Mouse (Mus musculus): ENCODE measurements around the gene Ogdh. TPM values are rescaled to one million over a fixed set of nuclear protein-coding genes. Genes with fewer than 3 reads are reported as not detected.

Gene Ogdh
- polyA plus RNA-seq, 1 experiment from 2014 or later = 99.9 TPM

- Histone ChIP-seq H3K27ac (peak overlapping the region; percentile 94), H3K4me1 (replicated peaks) (peaks cover 29% of the 10 kb centered on the region), H3K36me3 (peaks cover 29% of the 10 kb centered on the region), H3K9me3 (peaks cover 3% of the 10 kb centered on the region; the same call in 1 of the 2 replicates), H3K4me3 (peak overlapping the region; percentile 93), H3K27me3 (ENCODE audit: insufficient read depth, poor library complexity, severe bottlenecking) (no peaks in the 10 kb centered on the region)
- 27% methylated on average over 7 of the region's 7 CpGs for WGBS
- DNase-seq (ENCODE audit: low spot score) = no peak
Observed at GRCm38 (mm10) chr11:6275094-6275484, 16.3 kb upstream of the Ogdh start.

GRCm38 (mm10) chr11:6276466-6276865 lies 15.0 kb upstream of the Ogdh start:
- H3K27ac ChIP-seq = no peak overlapping the region

GRCm38 (mm10) chr11:6282940-6283339 lies 8.5 kb upstream of the Ogdh start:
- 84% methylated on average over 3 of the region's 3 CpGs for WGBS
- no peaks in the 10 kb centered on the region for H3K36me3 ChIP-seq
- H3K4me3 ChIP-seq = no peak overlapping the region
- no peak for DNase-seq (ENCODE audit: low spot score)
- peaks cover 17% of the 10 kb centered on the region for H3K9me3 ChIP-seq
- no peaks in the 10 kb centered on the region for H3K27me3 ChIP-seq (ENCODE audit: insufficient read depth, poor library complexity, severe bottlenecking)
- no peaks in the 10 kb centered on the region for H3K4me1 ChIP-seq (replicated peaks)
- H3K27ac ChIP-seq = no peak overlapping the region

More at GRCm38 (mm10) chr11:6276466-6276865, 15.0 kb upstream of the Ogdh start:
- peaks cover 29% of the 10 kb centered on the region for H3K4me1 ChIP-seq (replicated peaks)
- DNase-seq (ENCODE audit: low spot score) = no peak
- peaks cover 14% of the 10 kb centered on the region for H3K9me3 ChIP-seq
- 79% methylated on average over 3 of the region's 3 CpGs for whole genome bisulfite sequencing
- no peaks in the 10 kb centered on the region for H3K27me3 ChIP-seq (ENCODE audit: insufficient read depth, poor library complexity, severe bottlenecking)
- H3K4me3 ChIP-seq = no peak overlapping the region
- H3K36me3 ChIP-seq = peaks cover 17% of the 10 kb centered on the region

DNA sequence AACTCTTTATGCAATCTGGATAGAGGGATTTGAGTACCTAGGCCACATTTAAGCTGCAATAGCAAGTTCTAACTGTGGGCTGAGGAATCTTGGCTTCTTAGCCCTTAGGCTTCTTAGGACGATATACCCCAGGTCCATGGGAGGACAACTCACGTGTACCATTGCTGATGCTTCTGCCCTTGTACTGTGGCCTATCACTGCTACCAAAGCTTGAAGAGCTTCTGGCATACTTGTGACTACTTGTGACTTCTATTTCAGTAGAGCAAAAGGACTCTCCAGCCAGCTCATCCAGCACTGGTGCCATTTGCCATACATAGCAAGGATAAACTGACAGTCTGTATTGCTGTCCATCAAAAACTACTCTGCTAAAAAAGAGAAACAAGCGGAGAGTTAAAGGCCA lies 1.3 kb upstream of the Ogdh start:
- Histone ChIP-seq H3K27me3 (ENCODE audit: insufficient read depth, poor library complexity, severe bottlenecking) (peaks cover 9% of the 10 kb centered on the region; the same call in 1 of the 2 replicates), H3K9me3 (no peaks in the 10 kb centered on the region), H3K36me3 (no peaks in the 10 kb centered on the region), H3K4me3 (no peak overlapping the region), H3K27ac (no peak overlapping the region), H3K4me1 (replicated peaks) (peaks cover 15% of the 10 kb centered on the region)
- 91% methylated on average over 3 of the region's 3 CpGs for WGBS
- DNase-seq (ENCODE audit: low spot score) = no peak

DNA sequence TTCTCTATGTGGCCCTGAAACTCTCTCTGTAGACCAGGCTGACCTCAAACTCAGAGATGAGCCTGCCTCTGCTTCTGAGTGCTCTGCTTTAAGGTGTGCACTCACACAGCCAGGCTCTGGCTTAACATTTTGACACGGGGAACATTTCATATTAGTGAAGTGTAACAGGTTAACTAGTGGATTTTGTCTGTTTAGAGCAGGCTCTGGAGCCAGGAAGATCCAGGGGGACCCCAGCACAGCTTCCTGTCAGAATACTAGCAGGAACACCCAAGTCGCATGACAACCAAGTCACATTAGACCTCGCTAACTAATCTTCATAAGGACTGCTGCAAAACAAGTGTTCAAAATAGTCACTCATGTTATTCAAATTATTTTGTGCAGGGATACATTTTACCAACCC lies 550 bp upstream of the Ogdh start:
- H3K27ac ChIP-seq = peak overlapping the region; percentile 94

GRCm38 (mm10) chr11:6292116-6292987 lies 919 bp downstream of the Ogdh start:
- WGBS = 20% methylated on average over 33 of the region's 33 CpGs
- no peaks in the 10 kb centered on the region for H3K9me3 ChIP-seq
- peaks cover 6% of the 10 kb centered on the region for H3K36me3 ChIP-seq
- H3K27me3 ChIP-seq (ENCODE audit: insufficient read depth, poor library complexity, severe bottlenecking) = peaks cover 9% of the 10 kb centered on the region; the same call in 1 of the 2 replicates
- peak overlapping the region; percentile 86 for H3K4me3 ChIP-seq
- no peak for DNase-seq (ENCODE audit: low spot score)
- H3K27ac ChIP-seq = peak overlapping the region; percentile 94
- peaks cover 15% of the 10 kb centered on the region for H3K4me1 ChIP-seq (replicated peaks)

More for the DNA sequence above, 550 bp upstream of the Ogdh start:
- WGBS = 35% methylated on average over 3 of the region's 3 CpGs
- H3K27me3 ChIP-seq (ENCODE audit: insufficient read depth, poor library complexity, severe bottlenecking) = peaks cover 9% of the 10 kb centered on the region; the same call in 1 of the 2 replicates
- no peaks in the 10 kb centered on the region for H3K9me3 ChIP-seq
- H3K4me1 ChIP-seq (replicated peaks) = peaks cover 15% of the 10 kb centered on the region
- H3K36me3 ChIP-seq = no peaks in the 10 kb centered on the region
- H3K4me3 ChIP-seq = peak overlapping the region; percentile 86
- DNase-seq (ENCODE audit: low spot score) = no peak

- peaks cover 9% of the 10 kb centered on the region; the same call in 1 of the 2 replicates for H3K27me3 ChIP-seq (ENCODE audit: insufficient read depth, poor library complexity, severe bottlenecking)
- WGBS = 93% methylated on average over 4 of the region's 4 CpGs
- peak overlapping the region; percentile 86 for H3K4me3 ChIP-seq
- peaks cover 15% of the 10 kb centered on the region for H3K4me1 ChIP-seq (replicated peaks)
- H3K27ac ChIP-seq = no peak overlapping the region
- DNase-seq (ENCODE audit: low spot score) = no peak
- peaks cover 12% of the 10 kb centered on the region for H3K36me3 ChIP-seq
- no peaks in the 10 kb centered on the region for H3K9me3 ChIP-seq
Observed at GRCm38 (mm10) chr11:6292988-6293349, 1.5 kb downstream of the Ogdh start.

DNA sequence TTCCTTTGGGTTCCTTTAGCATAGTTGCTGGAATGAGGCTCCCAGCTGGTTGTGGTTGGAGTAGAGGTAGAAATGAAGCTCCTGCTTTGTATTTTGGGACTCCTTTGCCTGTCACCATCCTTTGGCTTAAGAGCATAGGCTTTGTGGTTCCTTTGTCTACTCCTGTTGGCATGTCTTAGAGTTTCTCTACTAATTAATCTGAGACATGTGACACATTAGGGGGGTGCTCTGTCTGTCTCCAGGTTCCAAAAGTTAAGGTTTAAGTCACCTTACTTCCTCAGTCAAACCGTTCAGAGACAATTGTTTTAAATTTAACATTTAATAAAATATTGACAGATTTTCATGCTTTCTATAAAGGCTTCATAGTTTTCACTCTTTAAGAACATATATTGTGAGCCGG lies 2.2 kb downstream of the Ogdh start:
- 95% methylated on average over 2 of the region's 2 CpGs for WGBS
- no peak for DNase-seq (ENCODE audit: low spot score)

DNA sequence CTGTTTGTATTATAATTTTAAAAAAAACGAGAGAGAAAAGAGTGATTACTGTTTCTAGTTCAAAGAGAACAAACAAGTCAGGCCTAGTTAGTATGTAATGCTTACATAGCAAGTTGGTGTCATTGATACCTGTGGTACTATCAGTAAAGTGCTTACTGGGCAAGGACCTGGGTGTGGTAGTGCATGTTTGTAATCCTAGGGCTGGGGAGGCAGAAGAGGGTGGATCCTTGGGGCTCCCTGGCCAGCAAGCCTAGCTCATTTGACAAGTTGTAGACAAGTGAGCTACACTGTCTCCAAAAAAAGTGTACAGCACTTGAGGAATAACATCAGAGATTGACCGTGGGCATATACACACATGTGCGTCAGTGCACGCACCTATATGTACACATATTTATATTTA lies 3.2 kb downstream of the Ogdh start:
- no peak for DNase-seq (ENCODE audit: low spot score)
- Histone ChIP-seq H3K27ac (no peak overlapping the region), H3K4me1 (replicated peaks) (peaks cover 15% of the 10 kb centered on the region), H3K9me3 (no peaks in the 10 kb centered on the region), H3K4me3 (no peak overlapping the region), H3K36me3 (peaks cover 29% of the 10 kb centered on the region), H3K27me3 (ENCODE audit: insufficient read depth, poor library complexity, severe bottlenecking) (peaks cover 9% of the 10 kb centered on the region; the same call in 1 of the 2 replicates)
- WGBS = 90% methylated on average over 4 of the region's 4 CpGs

More for the DNA sequence above, 2.2 kb downstream of the Ogdh start:
- Histone ChIP-seq H3K4me1 (replicated peaks) (peaks cover 15% of the 10 kb centered on the region), H3K9me3 (no peaks in the 10 kb centered on the region), H3K36me3 (peaks cover 19% of the 10 kb centered on the region), H3K4me3 (no peak overlapping the region), H3K27me3 (ENCODE audit: insufficient read depth, poor library complexity, severe bottlenecking) (peaks cover 9% of the 10 kb centered on the region; the same call in 1 of the 2 replicates), H3K27ac (no peak overlapping the region)

- Histone ChIP-seq H3K36me3 (peaks cover 43% of the 10 kb centered on the region), H3K27me3 (ENCODE audit: insufficient read depth, poor library complexity, severe bottlenecking) (no peaks in the 10 kb centered on the region), H3K27ac (no peak overlapping the region), H3K4me3 (no peak overlapping the region), H3K9me3 (no peaks in the 10 kb centered on the region), H3K4me1 (replicated peaks) (peaks cover 12% of the 10 kb centered on the region)
- no peak for DNase-seq (ENCODE audit: low spot score)
Observed at GRCm38 (mm10) chr11:6296077-6296476, 4.6 kb downstream of the Ogdh start.

GRCm38 (mm10) chr11:6299435-6299834 lies 8.0 kb downstream of the Ogdh start:
- DNase-seq (ENCODE audit: low spot score) = no peak
- Histone ChIP-seq H3K4me3 (no peak overlapping the region), H3K27me3 (ENCODE audit: insufficient read depth, poor library complexity, severe bottlenecking) (no peaks in the 10 kb centered on the region), H3K27ac (no peak overlapping the region), H3K36me3 (peaks cover 70% of the 10 kb centered on the region), H3K4me1 (replicated peaks) (no peaks in the 10 kb centered on the region), H3K9me3 (no peaks in the 10 kb centered on the region)
- 91% methylated on average over 2 of the region's 2 CpGs for WGBS

DNA sequence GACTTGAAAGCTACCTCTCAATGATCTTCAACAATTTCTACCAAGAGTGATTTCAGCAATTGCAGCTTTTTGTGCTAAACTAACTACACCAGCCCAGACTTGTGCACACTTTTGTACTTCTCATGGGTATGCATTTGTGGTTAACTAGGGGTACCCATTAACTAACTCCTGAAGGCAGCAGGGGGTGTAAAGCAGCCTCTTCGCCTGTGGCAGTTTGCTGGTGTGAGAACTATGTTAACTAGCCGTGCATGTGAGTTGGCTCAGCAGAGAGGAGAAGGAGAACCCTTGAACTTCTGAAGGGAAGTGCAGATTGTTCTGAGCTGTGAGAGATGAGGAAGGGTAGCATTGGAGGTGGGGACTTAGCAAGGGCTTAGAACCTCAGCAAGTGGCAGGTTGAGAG lies 11.4 kb downstream of the Ogdh start:
- H3K27ac ChIP-seq = no peak overlapping the region
- no peaks in the 10 kb centered on the region for H3K4me1 ChIP-seq (replicated peaks)
- no peak for DNase-seq (ENCODE audit: low spot score)
- H3K36me3 ChIP-seq = peaks cover 87% of the 10 kb centered on the region
- 85% methylated on average over 2 of the region's 2 CpGs for WGBS
- H3K9me3 ChIP-seq = no peaks in the 10 kb centered on the region
- no peak overlapping the region for H3K4me3 ChIP-seq
- H3K27me3 ChIP-seq (ENCODE audit: insufficient read depth, poor library complexity, severe bottlenecking) = no peaks in the 10 kb centered on the region

GRCm38 (mm10) chr11:6305943-6306430 lies 14.6 kb downstream of the Ogdh start:
- Histone ChIP-seq H3K36me3 (peaks cover 84% of the 10 kb centered on the region), H3K4me3 (no peak overlapping the region)
- WGBS = 85% methylated on average over 1 of the region's 1 CpGs

More at GRCm38 (mm10) chr11:6305943-6306430, 14.6 kb downstream of the Ogdh start:
- H3K9me3 ChIP-seq = no peaks in the 10 kb centered on the region
- no peak for DNase-seq (ENCODE audit: low spot score)
- no peak overlapping the region for H3K27ac ChIP-seq
- H3K27me3 ChIP-seq (ENCODE audit: insufficient read depth, poor library complexity, severe bottlenecking) = no peaks in the 10 kb centered on the region
- H3K4me1 ChIP-seq (replicated peaks) = no peaks in the 10 kb centered on the region

Data from hindbrain, embryonic 10.5 days (tissue).